Mouse (Mus musculus): ENCODE data around the gene Socs7. TPM values are rescaled to one million over a fixed set of nuclear protein-coding genes. Genes with fewer than 3 reads are reported as not detected.

The Socs7 gene
- total RNA-seq, 2 experiments from 2014 or later, result 70.6 to 71.8 TPM

DNA sequence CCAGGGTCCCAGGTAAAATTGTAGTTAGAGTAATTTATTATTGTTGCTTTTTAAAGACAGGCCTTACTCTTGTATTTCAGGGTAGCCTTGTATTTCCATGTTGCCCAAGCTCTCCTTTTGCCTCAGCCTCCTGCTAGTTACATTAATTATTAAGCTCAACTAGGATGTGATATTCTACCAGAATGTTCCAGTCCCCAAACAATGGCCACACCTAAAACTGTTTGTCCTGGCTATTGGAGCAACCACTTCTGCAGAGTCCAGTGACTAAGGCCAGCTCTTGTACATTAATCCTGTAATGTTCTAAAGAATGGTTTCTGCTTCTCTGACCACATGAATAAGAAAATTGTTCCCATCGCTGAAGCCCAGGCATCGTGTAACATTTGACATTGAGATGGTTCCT lies 20.7 kb downstream of the Socs7 start:
- no peak for DNase-seq
- intact Hi-C loops (cut with DNase I), result no loop called here

DNA sequence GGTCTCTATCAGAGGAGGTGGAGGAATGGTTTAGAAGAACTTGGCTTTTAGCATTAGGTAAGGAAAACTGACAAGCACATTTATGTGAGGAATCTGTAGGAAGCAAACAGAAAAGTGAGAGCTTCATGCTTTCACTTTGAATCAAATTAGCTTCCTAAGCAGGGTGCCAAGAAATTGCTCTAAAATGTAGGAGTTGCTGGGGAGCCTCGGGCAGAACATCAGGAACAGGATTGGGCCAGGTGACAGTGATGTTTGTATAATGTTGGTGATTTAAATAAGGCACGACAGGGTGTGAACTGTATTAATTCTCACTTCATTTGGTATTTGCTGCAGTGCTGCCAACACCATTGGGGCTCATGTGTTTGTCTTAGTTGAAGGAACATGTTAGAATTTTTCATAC lies 21.4 kb downstream of the Socs7 start:
- DNase-seq, result no peak
- intact Hi-C loops (cut with DNase I), result no loop called here

DNA sequence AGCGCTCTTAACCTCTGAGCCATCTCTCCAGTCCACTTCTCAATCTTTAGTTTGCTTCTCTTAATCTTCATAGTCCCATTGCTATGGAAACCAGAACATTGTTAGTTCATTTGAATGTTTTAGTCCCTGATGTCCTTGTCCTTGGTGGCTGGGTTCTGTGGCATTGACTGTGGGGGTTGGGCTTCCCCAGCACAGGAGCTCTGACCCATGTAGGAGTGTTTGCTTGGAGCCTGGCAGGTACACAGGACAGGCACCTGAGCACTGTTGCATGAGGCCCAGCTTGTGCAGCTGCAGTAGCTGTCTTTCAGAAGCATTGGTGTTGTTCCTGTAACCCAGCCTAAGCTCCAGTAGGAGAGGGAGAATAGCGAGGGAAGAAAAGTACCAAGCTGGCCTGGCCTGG lies 25.5 kb downstream of the Socs7 start:
- DNase-seq, result no peak
- intact Hi-C loops (cut with DNase I), result no loop called here

DNA sequence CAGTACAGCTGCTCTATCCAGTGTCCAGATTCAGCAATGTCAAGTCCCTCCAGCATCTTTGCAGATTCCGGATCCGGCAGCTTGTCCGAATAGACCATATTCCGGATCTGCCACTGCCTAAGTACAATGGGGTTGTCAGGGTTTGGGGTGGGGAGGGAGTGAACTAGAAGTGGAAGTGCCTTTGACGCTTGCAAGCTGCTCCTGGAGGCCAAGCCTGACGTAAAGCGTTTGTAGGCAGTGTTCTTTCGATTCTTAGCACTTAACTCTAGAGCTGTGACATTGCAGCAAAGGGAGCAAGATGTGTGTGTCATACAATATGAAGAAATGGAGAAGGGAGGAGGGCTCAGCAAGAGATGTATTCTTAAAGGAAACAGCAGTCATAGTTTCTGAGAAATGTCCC lies 26.8 kb downstream of the Socs7 start:
- no peak for DNase-seq
- intact Hi-C loops (cut with DNase I), result no loop called here

DNA sequence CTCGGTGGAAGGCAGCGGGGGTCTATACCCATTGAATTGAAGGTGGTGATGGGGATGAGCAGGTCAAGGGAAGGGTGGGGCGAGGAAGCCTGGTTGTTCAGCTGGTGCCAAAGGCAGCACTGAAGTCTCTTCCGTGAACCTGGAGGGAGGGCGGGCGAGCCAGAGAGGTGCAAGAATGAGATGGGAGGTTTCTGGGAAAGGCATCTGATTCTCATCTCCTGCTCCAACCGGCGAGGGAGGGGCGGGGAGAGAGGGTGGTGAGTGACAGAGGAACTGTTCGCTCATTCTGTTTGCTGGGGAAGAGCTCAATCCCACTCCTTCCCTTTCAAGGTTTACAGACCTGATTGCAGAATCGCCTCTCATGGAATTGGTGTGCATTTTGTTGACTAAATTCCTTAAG lies 31.3 kb downstream of the Socs7 start:
- no peak for DNase-seq
- intact Hi-C loops (cut with DNase I), result no loop called here

DNA sequence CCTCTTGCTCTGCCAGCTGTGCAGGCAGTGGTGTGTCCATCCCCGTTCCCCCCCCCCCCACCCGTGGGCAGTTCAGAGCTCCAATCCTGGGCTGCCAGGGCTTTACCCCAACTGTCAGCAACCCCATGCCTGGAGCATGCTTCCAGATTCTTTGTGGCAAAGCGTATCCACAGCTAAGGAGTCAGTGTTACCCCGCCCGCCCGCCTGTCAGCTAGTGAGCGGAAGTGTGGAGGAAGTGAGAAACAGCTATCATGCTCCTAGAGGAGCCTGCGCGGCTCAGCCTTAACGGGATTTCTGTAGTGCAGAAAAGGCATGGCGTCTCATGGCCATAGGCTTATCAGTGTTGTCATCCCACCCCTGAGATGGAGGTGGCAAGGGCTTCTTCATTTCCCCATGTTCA lies 31.8 kb downstream of the Socs7 start:
- intact Hi-C loops (cut with DNase I), result no loop called here
- DNase-seq, result no peak

DNA sequence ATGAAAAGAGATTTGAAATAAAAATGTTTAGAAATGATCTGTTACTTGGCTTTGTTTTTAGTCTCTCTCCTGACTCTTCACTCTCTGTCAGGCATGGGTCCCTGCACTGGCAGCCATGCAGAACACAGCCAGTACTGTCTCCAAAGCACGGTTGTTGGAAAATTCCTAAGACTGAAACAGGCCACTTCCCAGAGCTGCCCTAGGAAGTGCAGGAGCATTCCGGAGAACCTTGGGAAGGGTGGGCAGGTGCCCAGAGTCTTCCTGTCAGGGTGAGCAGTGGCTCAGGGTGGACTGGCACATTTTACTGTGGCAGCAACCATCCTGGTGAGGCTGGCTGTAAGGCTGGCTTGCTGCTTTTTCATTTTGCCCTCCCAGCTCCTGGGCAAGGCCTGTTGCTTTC lies 36.2 kb downstream of the Socs7 start:
- intact Hi-C loops (cut with DNase I), result no loop called here
- no peak for DNase-seq

DNA sequence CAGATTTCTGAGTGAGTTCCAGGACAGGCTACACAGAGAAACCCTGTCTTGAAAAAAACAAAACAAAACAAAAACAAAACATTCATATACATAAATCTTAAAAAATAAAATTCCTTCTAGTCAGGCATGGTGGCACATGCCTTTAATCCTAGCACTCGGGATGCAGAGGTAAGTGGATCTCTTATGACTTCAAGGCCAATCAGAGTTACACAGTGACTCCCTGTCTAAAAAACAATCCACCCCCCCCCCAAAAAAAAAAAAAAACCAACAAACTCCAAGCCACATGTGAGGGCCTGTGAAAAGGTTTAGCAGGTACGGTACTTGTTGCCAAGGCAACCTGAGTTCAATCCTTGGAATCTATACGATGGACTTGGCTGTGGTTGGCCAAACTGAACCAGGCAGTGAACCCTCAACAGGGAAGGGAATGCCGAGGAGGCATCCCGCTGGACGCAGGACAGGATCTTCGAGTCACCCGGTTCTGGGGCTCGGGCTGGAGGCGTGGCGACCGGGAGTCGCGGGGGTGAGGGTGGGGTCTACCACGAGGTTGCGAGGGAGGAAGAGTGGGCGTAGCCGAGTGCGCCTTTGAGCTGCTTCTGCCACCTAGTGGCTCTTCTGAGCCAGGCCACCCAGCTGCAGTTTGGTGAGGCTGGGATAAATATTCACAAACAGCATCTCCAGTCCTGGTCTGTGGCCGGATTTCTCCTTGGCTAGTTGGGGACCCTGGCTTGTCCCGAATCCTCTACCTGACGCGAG lies 37.8 kb downstream of the Socs7 start:
- intact Hi-C loops (cut with DNase I), result loop anchor here (5.0 kb wide), 1 partner anchor 38 kb away; the partner anchor contains the start of gene Socs7

DNA sequence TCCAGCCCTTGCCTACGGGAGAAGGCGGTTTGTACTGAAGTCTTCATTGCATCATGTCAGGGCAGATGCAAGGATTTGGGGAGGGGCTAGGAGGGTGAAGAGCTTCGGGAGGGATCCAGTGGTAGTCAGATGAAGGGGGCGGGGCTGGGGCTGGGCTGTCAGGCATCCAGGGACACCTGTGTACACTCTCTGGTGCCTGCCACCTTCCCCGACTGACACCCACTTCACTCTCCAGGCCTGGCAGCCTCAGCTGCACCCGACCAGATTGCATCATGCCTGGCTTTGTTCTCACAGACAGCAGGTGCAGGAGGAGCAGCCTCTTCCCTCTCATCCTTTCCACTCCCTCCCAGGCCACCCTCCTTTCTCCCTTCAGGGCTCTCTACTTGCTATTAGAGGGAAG lies 38.7 kb downstream of the Socs7 start:
- intact Hi-C loops (cut with DNase I), result loop anchor here (5.0 kb wide), 1 partner anchor 39 kb away; the partner anchor contains the start of gene Socs7
- DNase-seq, result peak; percentile 53

More for the DNA sequence above, 37.8 kb downstream of the Socs7 start:
- peak; percentile 87 for DNase-seq

DNA sequence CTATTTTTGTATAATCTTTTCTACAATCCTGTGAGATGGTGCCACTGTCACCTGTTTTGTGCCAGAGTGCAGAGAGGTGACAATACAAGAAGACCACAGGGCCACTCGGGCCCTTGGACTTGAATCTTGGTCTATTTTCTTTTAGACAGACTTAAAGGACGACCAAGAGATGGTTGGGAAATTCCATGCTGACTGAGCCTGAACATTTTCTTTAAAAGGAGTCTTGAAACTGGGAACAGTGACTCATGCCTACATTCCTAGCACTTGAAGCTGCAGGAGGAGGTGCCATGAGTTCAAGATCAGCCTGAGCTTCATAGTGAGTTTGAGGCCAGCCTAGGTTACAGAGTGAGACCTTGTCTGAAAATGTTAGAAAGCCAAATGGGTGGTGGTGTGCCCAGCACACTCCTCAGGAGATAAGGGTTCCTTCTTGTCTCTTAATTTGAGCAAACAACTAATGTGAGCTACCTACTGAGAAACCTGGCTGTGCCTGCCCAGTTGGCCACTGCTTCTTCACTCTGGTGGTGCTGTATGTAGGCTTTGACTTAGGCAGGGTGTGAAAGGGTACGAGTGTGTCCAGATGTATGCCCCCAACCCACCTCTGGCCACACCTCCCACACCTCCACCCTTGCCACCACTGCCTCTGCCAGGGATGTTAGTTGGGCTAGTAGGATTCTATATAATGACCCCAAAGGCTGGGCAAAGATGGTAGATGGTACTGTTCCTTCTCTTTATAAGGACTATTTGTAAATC lies 39.5 kb downstream of the Socs7 start:
- intact Hi-C loops (cut with DNase I), result loop anchor here (5.0 kb wide), 1 partner anchor 40 kb away; the partner anchor contains the start of gene Socs7
- DNase-seq, result no peak

DNA sequence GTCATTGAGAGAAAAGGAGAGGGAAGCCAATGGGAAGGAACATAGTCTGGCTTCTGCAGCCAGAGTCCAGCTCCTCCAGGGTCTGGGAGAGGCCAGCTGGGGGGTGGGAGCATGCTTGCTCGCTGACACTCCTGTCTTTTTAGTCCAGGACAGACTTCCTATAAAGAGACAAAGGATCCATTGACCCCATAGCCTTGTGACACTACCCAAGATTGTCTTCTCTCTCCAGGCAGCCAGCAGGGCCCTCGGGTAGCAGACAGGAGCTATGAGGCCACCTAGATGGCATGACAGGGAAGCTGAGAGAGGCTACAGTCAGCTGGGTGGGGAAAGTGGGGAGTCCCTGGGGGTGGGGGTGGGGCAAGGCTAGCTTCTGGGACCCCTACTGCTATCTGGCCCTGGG lies 40.4 kb downstream of the Socs7 start:
- intact Hi-C loops (cut with DNase I), result loop anchor here (5.0 kb wide), 1 partner anchor 40 kb away; the partner anchor contains the start of gene Socs7
- DNase-seq, result no peak

DNA sequence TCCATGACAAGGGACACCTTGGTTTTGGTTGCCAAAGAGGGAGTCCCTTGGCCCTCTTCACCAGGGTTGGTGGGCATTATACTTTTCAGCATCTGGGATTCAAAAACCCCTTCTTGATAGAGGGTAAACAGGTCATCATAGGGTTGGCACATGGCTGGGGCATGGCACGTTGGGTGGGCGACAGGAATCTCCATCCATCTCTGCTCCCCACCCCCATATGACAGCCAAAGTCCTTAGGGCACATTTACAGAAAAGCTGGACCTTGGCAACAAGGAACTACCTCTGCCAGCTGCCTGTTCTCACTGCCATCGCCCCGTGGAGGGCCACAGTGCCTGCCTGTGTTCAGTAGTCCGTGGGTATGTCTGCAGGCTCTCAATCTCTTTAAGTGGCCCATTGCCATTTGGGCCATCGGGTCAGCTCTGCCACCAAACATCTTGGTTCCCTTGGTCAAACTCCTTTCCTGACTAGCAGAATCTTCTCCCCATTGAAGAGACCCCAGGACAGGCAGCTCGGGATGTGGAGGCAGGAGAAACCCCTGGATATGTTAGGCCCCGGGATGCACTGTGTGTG lies 41.3 kb downstream of the Socs7 start:
- intact Hi-C loops (cut with DNase I), result loop anchor here (5.0 kb wide), 1 partner anchor 41 kb away; the partner anchor contains the start of gene Socs7

DNA sequence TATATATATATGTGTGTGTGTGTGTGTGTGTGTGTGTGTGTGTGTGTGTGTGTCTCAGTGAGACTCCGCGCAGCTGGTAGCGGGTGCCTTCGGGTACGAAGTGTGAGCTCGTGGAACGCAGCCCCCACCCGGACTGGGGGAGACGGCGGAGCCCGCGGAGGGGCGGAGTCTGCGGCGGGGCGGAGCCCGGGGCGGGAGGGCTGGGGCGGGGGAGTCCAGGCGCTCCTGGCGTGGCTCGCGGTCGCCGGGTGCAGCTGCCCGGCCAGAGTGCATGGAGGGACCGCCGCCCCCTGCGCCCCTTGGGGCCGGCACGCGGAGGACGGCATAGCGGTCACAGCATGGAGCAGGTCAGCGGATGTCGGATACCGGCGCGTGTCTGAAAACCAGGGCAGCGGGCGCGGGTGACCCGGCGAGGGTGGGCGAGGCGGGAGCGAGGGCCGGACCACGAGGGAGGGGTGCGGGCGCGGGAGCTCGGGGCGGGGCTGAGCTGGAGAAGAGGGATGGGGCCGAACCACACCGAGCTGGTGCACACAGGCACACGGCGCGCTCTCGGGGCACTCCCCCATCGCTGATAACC lies 41.9 kb downstream of the Socs7 start:
- intact Hi-C loops (cut with DNase I), result loop anchor here (5.0 kb wide), 1 partner anchor 42 kb away; the partner anchor contains the start of gene Socs7
- DNase-seq, result peak; percentile 59

More for the DNA sequence above, 41.3 kb downstream of the Socs7 start:
- DNase-seq, result no peak

DNA sequence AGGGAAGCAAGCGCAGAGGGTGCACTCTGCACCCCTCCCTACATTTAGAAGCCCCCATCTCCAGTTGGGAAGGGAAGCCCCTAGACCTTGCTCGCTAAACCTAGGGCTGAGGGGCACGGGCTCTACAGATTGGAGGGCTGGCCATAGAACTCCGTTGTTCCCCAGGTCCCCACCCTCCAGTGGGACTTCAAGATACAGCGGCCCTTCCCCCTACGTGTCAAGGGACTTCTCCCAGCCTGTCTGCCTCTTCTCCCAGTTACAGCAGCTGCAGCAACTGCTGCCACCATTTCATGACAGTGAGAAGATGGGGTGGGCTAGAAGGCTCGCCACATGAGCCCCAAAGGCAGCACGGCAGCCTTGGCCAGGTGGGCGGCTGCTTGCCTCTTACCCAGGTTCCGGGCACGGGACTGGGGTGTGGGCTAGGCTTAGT lies 42.4 kb downstream of the Socs7 start:
- intact Hi-C loops (cut with DNase I), result loop anchor here (5.0 kb wide), 2 partner anchors 42 to 63 kb away; partner anchors contain the start of gene Socs7
- DNase-seq, result peak; percentile 26

DNA sequence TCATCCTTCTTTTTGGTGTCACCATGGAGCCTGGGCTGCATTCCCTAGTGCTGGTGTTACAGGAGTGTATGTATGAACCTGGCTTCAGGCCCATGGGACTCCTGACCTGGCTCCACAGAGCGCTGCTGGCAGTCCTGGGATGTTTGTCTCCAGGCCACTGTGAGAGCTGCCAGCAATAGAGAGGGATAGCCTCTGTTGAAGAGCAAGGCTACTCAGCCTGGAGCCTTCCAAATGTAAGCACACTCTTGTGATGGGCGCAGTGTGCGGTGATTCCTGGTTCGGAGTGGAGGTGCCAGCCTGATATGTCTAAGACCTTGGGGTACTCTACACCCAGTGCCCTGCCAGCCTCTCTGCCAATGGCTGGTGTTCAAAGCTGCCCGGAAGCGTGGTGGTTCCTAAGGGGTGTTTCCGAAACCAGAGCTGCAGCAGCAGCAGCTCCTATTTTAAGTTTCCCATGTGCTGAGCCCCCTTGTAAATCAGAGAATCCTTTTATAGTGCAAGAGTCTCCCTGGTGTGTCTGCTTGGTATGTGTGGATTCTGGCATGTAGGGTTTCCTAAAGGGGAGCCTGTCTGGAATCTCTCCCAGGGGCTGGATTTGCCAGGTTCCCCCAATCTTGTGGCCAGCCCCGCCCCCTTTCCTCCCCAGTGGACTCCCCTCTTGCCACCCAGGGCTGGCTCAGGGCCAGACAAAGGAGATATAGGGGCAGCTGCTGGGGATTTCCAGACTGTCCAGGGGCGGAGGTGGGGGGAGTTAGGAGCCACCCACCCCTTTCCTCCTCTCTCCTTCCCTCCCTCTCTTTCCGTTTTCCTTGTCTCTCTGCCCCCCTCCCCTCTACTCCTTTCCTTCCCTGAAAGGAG lies 44.0 kb downstream of the Socs7 start:
- DNase-seq, result peak; percentile 35
- intact Hi-C loops (cut with DNase I), result loop anchor here (5.0 kb wide), 1 partner anchor 61 kb away; no protein-coding TSS in a partner anchor

DNA sequence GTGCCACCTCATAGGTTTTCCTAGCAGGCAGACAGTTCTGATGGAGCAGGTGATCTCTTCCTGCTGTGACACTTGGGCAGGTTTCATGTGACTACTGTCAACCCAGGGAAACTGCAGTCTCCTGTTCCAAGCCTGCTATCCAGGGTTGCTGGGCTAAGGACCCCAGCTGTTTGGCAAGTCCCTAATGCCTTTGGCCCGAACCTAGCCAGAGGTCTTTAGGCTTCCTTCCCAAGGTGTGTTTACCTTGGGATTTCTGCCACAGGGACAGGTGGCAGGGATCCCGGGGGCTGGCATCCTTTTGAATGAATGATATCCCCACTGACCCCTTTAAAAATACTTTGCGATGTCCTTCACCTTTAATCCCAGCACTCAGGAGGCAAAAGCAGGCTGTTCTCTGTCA lies 45.1 kb downstream of the Socs7 start:
- DNase-seq, result no peak
- intact Hi-C loops (cut with DNase I), result loop anchor here (5.0 kb wide), 1 partner anchor 60 kb away; no protein-coding TSS in a partner anchor

DNA sequence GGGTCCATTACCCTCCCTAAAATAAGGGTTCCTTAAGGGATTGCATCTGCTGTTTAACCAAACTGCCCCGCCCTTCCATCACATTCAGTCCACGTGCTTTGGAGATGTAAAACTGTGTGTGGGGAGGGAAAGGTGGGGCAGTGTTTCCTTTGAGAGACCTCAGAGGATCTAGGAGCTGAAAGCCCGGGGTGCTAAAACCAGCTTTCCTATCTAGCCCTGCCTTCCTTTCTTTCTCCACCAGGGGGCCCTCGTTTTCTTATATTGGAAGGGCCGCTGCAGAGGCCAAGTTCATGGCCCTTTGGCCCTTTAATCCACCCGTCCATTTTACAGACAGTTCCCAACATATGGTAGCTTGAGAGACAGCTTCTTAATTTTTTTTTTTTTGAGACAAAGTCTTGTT lies 45.8 kb downstream of the Socs7 start:
- intact Hi-C loops (cut with DNase I), result loop anchor here (5.0 kb wide), 1 partner anchor 59 kb away; no protein-coding TSS in a partner anchor
- peak; percentile 80 for DNase-seq

DNA sequence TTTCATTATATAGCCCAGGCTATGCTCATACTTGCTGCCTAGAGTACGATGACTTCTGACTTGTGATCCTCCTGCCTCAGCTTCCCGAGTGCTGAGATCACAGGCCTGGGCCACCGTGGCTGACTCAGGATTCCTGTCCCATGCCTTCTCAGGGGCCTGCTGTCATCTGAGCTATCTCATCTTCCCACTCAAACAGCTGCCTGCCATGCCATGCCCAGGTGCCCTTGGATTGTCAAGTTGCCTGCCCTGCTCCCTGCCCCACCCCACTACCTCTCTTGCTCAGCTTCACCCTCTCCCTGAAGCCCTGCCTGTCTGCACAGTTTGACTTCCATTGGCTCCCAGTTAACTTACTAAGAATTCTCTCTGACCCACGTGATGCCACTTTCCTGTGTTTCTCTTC lies 48.6 kb downstream of the Socs7 start:
- no peak for DNase-seq
- intact Hi-C loops (cut with DNase I), result no loop called here

DNA sequence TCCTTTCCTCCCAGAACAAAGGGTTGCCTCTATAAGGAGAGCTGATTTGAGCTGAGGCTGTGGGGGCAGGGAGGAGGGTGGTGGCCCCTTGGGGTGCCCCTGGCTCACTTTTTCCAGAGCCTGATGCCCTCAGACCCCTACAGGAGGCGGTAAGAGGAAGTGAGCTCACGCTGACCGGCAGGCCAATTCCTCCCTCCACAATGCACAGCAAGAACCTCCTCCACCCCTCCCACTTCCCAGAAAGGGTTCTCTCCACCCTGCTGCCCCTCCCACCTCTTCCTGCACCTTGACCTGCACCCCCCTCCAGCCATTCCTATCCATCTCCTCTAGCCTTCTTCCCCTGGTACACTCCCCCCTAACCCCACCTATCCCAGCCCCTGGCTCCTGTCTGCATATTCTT lies 49.8 kb downstream of the Socs7 start:
- no peak for DNase-seq
- intact Hi-C loops (cut with DNase I), result no loop called here
